Mouse (Mus musculus): ENCODE results near the gene C2cd2l. TPM values are rescaled to one million over a fixed set of nuclear protein-coding genes. Genes with fewer than 3 reads are reported as not detected.
"Not testable (repeated sequence)": the region's sequence is repeated elsewhere in the genome, so short reads cannot be mapped to it uniquely, and the experiment has no call there.

C2cd2l gene
- total RNA-seq, 2 experiments from 2014 or later: 14.2 to 17.6 TPM

GRCm38 (mm10) chr9:44318826-44319095 lies 1.3 kb downstream of the C2cd2l start:
- intact Hi-C loops (cut with DNase I): no loop called here
- no peak for DNase-seq

- DNase-seq: no peak
- intact Hi-C loops (cut with DNase I): no loop called here
Observed at GRCm38 (mm10) chr9:44318076-44318825, 1.8 kb downstream of the C2cd2l start.

DNA sequence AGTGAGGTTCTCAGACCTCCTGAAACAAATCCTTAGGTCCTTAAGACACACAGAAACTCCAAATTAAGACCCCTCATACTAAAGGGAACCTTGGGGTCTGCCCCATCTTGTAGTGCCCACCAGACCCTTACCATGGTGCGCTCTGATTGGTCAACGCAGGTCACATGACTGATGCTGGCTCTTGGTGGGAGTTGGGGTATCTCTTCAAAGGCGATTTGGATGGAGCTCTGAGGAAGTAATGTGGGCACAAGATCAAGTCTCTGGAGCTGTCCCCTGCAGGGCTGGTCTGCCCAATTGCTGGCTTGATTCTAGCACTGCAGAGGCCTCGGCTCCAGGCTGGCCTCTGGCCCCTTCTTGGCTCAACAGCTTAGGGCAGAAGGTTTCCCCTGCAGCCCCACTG lies 2.6 kb downstream of the C2cd2l start:
- intact Hi-C loops (cut with DNase I): no loop called here

GRCm38 (mm10) chr9:44314910-44315309 lies 5.2 kb downstream of the C2cd2l start:
- DNase-seq: no peak
- intact Hi-C loops (cut with DNase I): no loop called here

More for the DNA sequence above, 2.6 kb downstream of the C2cd2l start:
- no peak for DNase-seq

DNA sequence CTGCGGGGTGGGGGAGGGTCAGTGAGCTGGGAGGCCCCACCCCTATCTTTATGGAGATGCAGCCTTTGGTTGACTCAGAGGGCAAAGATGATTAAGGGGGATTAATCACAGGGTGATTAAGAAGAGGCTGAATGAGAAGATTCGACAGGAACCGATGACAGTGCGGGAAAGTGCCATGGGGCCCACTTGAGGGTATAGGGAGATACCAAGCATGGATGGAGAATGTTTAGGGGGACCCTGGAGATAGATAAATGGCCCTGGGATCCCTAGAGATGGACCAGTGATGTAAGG lies 5.9 kb downstream of the C2cd2l start:
- no peak for DNase-seq
- intact Hi-C loops (cut with DNase I): no loop called here

DNA sequence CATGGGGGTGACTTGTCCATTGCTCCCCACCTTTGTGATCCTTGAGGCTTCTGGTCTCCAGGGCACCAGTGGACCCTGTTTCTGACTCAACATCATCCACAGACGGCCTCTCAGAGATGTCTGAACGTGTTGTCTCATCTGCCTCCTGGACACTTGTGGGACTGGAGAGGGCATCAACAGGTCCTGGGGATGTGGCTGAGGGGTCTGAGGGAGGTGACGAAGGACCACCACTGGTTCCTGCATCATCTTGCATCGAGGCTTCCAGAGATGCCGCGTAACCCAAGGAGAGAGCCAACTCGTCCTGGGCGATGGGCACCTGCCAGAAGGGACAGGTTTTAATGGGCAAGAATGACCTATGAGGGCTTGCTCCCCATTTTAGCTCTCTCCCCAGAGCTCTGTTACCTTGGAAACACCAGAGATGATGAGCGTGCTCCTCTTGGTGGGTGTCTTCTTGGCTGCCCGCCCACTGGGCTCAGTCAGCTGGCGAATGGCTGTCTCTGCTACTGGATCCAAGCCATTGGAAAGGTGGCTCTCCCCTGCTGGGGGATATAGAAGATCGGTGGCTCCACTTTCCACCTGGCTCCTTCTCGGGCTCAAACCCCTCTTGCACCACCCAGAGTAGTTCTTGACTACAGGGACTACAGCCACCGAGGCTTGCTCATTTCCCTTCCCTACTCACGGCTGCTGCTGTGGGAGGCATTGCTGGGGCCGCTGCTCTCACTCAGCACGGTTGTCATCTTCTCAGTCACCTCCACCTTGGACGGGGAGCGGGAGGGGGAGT lies 6.4 kb downstream of the C2cd2l start:
- DNase-seq: no peak

DNA sequence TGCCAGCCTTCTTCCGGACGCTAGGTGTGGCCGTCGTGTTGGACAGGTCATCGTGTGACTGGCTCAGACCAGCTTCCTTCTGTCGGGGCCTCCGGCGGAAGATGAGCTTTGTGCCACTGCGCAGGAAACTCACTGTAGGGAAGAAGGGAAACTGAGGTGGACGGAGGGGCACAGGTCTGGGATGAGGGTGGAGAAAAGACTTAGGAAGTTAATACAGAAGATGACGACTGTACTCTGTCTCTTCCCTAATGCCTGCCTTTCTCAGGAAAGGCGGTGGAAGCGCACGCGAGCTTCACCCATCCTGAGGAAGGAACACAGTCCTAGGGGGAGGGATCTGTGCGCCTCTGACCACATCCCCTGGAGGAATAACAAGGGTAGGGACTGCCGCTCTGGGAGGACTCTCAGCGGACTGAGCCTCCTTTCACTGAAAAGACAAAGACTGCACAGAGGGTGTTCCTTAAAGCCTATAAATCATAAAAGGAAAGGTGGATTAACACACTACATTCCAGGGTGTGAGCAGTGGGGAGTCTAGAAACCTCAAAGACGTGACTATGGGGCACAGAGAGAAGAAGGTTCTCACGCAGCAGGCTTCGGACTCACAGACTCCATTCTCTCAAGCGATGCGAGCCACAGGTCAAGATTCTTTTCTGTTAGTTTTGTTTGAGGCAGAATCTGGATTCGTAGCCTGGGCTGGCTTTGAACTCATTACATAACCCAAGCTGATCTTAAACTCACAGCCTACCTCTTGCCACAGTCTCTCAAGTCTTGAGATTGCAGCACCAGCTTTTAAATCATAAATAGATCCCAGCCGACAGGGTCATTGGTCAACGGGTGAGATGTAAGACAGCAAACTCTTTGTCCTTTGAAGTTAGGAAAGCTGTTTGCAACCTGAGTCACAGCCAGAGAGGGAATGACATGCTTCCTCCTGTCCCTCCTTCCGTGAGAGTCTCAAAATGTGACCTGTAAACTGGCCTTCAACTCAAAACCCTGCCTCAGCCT lies 8.7 kb downstream of the C2cd2l start:
- DNase-seq: peak; percentile 43 to 52
- intact Hi-C loops (cut with DNase I): no loop called here

More for the DNA sequence above, 6.4 kb downstream of the C2cd2l start:
- intact Hi-C loops (cut with DNase I): no loop called here

DNA sequence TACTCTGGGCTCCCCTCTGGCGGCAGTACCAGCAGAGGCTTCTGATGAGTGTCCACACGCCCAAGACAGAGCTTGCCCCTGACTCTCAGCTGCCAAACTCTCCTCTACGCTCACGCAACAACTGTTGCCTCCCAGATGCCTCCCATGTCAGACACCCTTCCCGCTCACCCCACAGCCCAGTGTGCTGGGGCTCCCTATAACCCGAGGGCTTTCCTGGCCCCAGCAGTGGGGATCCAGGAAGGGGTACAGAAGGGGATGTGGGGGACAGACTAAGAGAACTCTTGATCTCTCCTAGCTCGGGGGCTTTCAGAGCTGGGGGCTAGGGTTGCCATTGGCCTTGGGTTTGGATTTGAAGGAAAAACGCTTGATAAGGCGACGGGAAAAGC lies 9.3 kb downstream of the C2cd2l start:
- DNase-seq: no peak
- intact Hi-C loops (cut with DNase I): no loop called here

DNA sequence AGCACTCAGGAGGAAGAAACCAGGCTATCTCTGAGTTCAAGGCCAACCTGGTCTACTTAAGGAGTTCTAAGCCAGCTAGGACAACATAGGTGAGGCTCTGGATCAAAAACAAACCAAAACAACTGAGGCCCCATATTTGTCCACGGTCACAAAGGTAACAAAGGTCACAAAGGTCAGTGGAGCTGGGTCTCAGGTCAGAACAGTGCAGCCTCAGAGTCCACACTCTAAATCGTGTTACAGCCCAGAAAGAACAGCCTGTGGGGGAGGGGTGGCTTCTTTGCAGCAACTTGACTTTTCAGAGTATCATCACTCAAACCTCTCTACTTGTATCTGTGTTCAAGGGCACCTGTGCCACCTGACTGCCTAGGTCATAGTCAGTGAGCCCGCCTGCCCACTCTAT lies 10.3 kb downstream of the C2cd2l start:
- intact Hi-C loops (cut with DNase I): no loop called here
- no peak for DNase-seq

DNA sequence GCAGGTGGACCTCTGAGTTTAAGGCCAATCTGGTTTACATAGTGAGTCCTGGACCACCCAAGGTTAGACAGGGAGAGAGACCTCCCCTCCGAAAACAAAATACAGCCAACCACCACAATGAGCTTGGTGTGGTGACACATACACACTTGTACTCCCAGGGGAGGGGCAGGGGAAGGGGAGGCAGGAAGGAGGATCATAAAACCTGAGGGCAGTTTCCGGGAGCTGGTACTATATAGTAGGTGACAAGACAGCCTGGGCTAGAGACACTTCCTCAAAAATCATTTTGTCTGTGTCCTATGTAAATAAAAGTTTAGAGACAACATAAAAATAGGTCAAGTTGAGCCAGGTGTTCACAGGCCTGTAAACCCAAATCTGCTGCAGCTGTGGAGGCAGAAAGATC lies 12.8 kb downstream of the C2cd2l start:
- intact Hi-C loops (cut with DNase I): no loop called here
- DNase-seq: no peak

DNA sequence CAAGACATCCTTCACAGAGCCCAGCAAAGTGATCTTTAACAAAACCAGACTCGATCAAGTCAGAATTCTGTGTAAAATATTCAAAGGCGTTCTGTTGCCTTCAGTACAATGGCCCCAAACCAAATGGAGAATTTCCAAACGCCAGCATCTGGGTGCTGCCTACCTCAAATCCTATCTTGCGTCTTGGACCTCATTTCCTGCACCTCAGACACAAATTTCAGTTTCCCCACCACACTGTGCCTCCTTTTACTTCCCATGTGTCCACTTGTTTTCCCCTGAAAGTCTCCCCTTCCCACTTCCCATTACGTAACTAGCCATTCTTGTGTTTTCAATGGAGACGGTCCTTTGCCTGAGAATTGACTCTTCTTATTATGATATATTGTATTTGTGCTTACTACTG lies 13.6 kb downstream of the C2cd2l start:
- DNase-seq: no peak

DNA sequence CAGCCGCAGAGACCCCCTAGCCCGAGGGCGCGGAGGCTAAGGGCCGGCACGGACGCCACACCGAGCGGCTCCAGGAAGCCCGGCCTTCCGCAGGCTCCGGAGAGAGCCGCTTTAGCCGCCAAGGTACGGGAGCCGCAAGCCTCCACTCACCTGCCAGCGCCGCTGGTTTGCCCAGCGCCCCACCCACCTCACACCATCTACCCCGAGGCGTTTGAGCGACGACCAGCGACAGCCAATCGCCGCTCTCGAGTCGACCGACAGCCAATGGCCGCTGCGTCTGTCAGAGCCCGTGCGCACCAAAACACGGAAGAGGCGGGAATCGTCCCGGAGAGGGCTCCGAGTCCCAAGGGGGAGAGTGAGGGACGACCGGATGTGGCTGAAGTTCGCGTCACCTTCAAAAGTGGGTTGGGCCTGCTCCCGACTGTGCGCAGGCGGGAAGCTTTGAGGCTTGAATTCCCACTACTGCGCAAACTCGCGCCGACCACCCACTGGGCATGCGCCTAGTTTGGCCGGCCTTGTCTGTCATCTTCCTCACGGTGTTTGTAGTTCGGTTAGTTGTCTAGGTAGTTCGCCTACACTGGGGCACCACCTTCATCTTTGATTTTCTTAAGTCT lies 14.5 kb downstream of the C2cd2l start, which contains the start of gene Hinfp:
Gene Hinfp (minus strand): TSS at position 206 of the 614 bp plus-strand sequence.
- intact Hi-C loops (cut with DNase I): no loop called here
- peak; percentile 99 for DNase-seq

More for the DNA sequence above, 13.6 kb downstream of the C2cd2l start:
- intact Hi-C loops (cut with DNase I): no loop called here

- intact Hi-C loops (cut with DNase I); DNase-seq: not testable (repeated sequence)
Observed at GRCm38 (mm10) chr9:44300001-44300400, 20.1 kb downstream of the C2cd2l start.

DNA sequence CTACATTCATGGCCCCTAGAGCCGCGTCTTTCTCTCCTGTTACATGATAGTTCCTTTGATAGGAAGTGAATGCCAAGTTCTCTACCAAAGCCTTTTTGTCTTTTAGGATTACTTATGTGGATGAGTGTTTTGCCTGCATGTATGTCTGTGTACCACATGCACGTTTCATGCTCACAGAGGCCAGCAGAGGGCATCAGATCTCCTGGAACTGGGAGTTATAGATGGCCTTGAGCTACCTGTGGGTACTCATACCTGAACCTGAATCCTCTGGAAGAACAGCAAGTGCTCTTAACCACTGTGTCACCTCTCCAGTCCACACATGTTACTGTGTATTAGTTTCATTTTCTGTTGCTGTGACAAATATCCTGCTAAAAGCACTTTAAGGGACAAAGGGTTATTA lies 27.6 kb downstream of the C2cd2l start:
- DNase-seq: peak; percentile 44 to 45
- intact Hi-C loops (cut with DNase I): loop anchor here (5.0 kb wide), 3 partner anchors 50 to 100 kb away; partner anchors contain the start of gene Hmbs

DNA sequence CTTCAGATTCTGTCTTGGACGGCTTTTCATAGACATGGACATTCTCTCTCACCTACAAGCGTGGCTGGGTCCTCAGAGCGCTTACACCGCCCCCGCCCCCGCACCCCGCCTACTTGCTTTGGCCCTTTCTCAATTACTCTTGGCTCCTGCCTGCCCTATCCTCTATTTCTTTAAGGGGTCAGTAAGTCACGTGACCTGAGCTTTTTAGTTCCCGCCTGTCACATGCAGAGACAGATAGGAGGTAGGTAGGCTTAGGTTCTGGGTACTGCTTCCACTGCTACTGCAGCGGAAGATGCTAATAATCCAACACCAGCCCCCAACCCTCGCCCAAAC lies 31.2 kb downstream of the C2cd2l start:
- DNase-seq: no peak

GRCm38 (mm10) chr9:44288076-44288958 lies 31.8 kb downstream of the C2cd2l start, which contains the start of gene Abcg4:
Gene Abcg4, minus strand, starts transcription at chr9:44288615.
- intact Hi-C loops (cut with DNase I): no loop called here

More for the DNA sequence above, 31.2 kb downstream of the C2cd2l start:
- intact Hi-C loops (cut with DNase I): no loop called here

DNA sequence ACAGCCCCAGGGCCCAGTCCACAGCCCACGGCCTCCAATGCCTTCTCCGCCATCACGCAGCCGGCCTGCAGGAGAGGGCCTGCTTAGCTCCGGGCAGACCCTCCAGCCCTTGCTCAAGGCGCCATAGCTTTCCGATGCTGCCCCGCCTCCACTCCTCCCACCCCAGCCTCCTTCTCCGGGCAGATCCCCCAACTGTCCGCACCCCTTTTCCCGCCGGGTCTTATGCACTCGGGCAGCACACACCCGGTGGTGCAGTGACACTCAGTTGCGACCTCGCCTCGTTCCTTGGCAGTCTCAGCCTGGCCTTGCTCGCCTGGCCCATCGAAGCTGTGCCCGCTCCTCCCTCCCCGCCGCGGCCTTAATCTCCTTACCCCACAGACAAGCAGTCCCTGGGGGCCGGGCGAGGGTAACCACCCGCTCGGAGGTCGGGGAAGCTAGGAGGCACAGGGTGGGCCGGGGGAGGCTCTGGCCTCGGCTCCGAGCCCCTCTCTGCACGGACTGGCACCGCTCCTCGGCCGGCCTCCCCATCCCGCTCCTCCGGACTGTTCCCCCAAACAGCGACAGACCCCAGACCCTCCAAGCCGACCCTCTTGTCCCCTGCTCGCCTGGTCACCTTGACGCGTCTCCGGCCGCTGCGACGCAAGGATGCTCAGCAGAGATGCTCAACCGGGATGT lies 32.5 kb downstream of the C2cd2l start:
- intact Hi-C loops (cut with DNase I): no loop called here
- no peak for DNase-seq

More at GRCm38 (mm10) chr9:44288076-44288958, 31.8 kb downstream of the C2cd2l start, which contains the start of gene Abcg4:
- DNase-seq: peak; percentile 36 to 43

DNA sequence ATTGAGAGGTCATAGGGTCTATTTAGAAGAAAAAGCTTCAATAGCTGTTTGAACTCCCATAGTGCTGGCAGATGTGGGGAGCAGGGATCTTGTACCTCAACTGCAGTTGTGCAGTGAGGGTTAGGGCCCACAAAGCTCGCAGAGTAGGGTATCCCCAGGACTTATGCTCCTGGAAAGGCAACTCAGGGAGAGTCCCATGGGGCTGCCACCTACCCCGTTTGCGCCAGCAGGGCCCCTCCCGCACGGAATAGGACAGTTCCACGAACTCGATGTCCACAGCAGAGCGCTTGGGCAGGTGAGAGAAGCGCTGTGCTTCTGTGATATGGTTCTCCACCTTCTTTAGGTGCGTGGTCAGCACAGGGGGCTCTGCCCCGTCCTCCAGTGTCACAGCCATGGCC lies 33.1 kb downstream of the C2cd2l start:
- DNase-seq: no peak
- intact Hi-C loops (cut with DNase I): no loop called here

GRCm38 (mm10) chr9:44286256-44286850 lies 33.7 kb downstream of the C2cd2l start:
- intact Hi-C loops (cut with DNase I): no loop called here
- no peak for DNase-seq

All from heart, postnatal 10 days (tissue).